Mouse (Mus musculus): ENCODE measurements around the gene Ccdc113. TPM values are rescaled to one million over a fixed set of nuclear protein-coding genes. Genes with fewer than 3 reads are reported as not detected.

The Ccdc113 gene
- polyA plus RNA-seq (2015; fragmentation: Illumina TruSeq; extraction: RNeasy Lipid Tissue Mini Kit (QIAGEN cat#74804); ENCODE audit: low read depth, low replicate concordance): 4.7 TPM

DNA sequence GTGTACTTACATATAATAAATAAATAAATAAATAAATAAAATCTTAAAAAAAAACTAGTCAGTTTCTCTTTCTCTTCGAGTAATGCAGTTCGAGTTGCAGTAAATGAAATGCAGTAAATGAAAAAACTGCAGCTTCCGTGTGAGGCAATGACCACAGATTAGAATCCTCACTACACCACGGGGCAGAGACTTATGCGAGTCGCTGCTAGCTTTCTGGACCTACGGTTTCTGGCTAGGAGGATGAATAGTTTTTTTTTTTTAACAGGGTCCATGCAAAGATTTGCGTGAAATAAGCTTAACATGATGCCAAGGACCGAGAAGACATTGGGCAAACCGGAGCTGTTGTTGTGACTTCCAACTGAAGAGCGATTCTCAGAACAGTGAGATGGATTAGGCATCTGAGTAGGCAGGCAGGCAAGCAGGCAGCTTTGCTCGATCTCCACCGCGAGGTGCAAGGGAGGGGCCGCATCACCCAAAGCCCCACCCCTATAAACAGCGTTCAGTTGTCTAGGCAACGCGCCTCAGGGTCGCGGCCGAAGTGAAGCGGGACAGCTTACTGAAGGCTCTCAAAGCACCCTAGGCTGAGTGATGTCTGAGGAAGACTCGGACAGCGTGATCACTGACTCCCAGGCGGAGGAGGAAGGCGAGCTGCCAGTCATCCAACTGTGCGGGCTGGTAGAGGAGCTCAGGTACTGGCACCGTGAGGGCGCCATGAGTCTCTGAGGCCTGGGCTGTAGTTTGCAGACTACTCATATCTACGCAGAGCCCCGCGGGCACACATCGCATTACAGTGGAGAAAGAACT lies at the start of gene Ccdc113:
Gene Ccdc113 (plus strand): TSS at position 502 of the 804 bp plus-strand sequence.

DNA sequence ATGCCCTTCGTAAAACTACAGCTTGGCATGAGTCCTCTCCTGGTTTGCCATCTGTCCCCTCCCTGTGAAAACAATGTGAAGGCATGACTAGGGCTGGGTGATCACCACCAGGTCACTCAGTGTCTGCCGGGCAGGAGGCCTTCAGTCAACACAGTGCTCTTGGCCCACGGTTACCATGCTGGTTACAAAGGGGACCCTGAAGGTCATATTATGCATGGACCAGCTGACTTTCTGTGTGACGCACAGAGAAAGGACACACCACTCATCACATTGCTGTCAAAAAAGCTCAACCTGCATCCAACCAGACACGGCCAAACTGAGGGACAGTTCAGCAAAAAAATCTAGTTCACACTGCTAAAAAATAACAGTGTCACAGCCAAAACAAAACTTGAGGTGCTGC lies 43.9 kb upstream of the Ccdc113 start, which contains the start of gene Csnk2a2:
Gene Csnk2a2 (minus strand): TSS at position 34 of the 400 bp plus-strand sequence.

DNA sequence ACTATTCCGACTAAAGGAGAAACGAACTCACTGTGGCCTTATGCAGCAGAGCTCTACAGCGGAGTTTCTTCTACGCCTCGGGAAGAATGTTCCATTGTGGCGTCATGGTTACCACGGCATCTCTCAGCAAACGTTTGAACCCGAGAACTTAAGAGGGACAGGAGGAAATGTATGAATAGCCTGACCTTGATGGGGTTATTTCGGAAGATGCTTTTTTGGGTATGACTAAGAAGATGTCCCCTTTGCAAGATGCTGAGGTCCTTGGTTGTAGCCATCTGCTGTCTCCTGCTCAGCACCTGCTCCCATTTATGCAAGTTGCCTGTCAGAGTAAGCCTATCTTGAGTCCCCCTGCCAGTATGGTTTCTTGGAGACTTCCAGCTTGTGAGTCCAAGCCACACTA lies 42.4 kb downstream of the Ccdc113 start, which contains the start of gene Prss54:
Gene Prss54 (minus strand): TSS at position 101 of the 400 bp plus-strand sequence.

Other genes starting within 250 kb of the Ccdc113 start
- gene Cngb1, start 227.5 kb upstream of the Ccdc113 start, polyA plus RNA-seq (2015; fragmentation: Illumina TruSeq; extraction: RNeasy Lipid Tissue Mini Kit (QIAGEN cat#74804); ENCODE audit: low read depth, low replicate concordance): 0.21 TPM
- not detected for gene Tepp, start 223.5 kb upstream of the Ccdc113 start, polyA plus RNA-seq (2015; fragmentation: Illumina TruSeq; extraction: RNeasy Lipid Tissue Mini Kit (QIAGEN cat#74804); ENCODE audit: low read depth, low replicate concordance)
- gene Zfp319, start 202.1 kb upstream of the Ccdc113 start, polyA plus RNA-seq (2015; fragmentation: Illumina TruSeq; extraction: RNeasy Lipid Tissue Mini Kit (QIAGEN cat#74804); ENCODE audit: low read depth, low replicate concordance): 7.8 TPM
- 10.5 TPM for gene Usb1, start 201.8 kb upstream of the Ccdc113 start, polyA plus RNA-seq (2015; fragmentation: Illumina TruSeq; extraction: RNeasy Lipid Tissue Mini Kit (QIAGEN cat#74804); ENCODE audit: low read depth, low replicate concordance)
- gene Mmp15, start 181.8 kb upstream of the Ccdc113 start, polyA plus RNA-seq (2015; fragmentation: Illumina TruSeq; extraction: RNeasy Lipid Tissue Mini Kit (QIAGEN cat#74804); ENCODE audit: low read depth, low replicate concordance): 9.5 TPM
- gene Cfap20, start 99.2 kb upstream of the Ccdc113 start, polyA plus RNA-seq (2015; fragmentation: Illumina TruSeq; extraction: RNeasy Lipid Tissue Mini Kit (QIAGEN cat#74804); ENCODE audit: low read depth, low replicate concordance): 77.2 TPM
- gene Csnk2a2, start 44.0 kb upstream of the Ccdc113 start, polyA plus RNA-seq (2015; fragmentation: Illumina TruSeq; extraction: RNeasy Lipid Tissue Mini Kit (QIAGEN cat#74804); ENCODE audit: low read depth, low replicate concordance): 79.1 TPM
- not detected for gene Prss54, start 42.3 kb downstream of the Ccdc113 start, polyA plus RNA-seq (2015; fragmentation: Illumina TruSeq; extraction: RNeasy Lipid Tissue Mini Kit (QIAGEN cat#74804); ENCODE audit: low read depth, low replicate concordance)
- 2.8 TPM for gene Gins3, start 99.4 kb downstream of the Ccdc113 start, polyA plus RNA-seq (2015; fragmentation: Illumina TruSeq; extraction: RNeasy Lipid Tissue Mini Kit (QIAGEN cat#74804); ENCODE audit: low read depth, low replicate concordance)
- 1,619 TPM for gene Ndrg4, start 142.9 kb downstream of the Ccdc113 start, polyA plus RNA-seq (2015; fragmentation: Illumina TruSeq; extraction: RNeasy Lipid Tissue Mini Kit (QIAGEN cat#74804); ENCODE audit: low read depth, low replicate concordance)
- gene Setd6, start 181.8 kb downstream of the Ccdc113 start, polyA plus RNA-seq (2015; fragmentation: Illumina TruSeq; extraction: RNeasy Lipid Tissue Mini Kit (QIAGEN cat#74804); ENCODE audit: low read depth, low replicate concordance): 25.5 TPM